Mouse (Mus musculus) testis, postnatal 14 days (tissue): ENCODE measurements at regions not wholly inside any gene's neighbourhood (a gene's known extent, or its start where the extent isn't known, plus 50 kb on each side); places are given as distances from the start of the nearest gene placed in this dataset.

Experiments used
- DNase-seq: peaks from one replicate; pipeline ENCODE4 v3.0.0; 2021; ENCODE audit warnings: low spot score

GRCm38 (mm10) chr8:9152313-9152925, 462.1 kb upstream of the Arglu1 start:
- DNase-seq, result no peak

- DNase-seq, result no peak
Measured at GRCm38 (mm10) chr8:9144362-9144761, 454.0 kb upstream of the Arglu1 start.

GRCm38 (mm10) chr8:9139781-9140180, 449.5 kb upstream of the Arglu1 start:
- no peak for DNase-seq

- DNase-seq, result peak; percentile 5
Measured at GRCm38 (mm10) chr8:9139059-9139620, 448.8 kb upstream of the Arglu1 start.

DNA sequence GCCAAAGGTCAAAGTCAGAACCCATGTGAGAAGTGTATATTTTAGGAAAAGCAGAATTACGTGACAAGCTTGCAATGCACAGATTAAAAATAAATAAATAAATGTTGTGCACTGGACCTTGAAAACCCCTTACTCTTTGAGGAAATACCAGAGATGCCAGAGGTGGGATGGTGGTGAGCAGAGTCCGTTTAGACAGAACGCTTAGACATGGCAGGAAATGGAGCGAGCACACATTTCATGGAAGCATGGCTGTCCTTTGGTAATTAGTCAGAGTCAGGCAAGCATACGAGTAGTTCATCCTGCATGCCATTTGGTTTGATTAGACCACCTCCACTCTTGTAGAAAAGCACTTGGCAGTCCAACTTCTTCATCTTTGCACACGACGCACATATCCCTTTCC, 443.4 kb upstream of the Arglu1 start:
- DNase-seq, result no peak

GRCm38 (mm10) chr8:9132612-9133218, 442.4 kb upstream of the Arglu1 start:
- no peak for DNase-seq

- no peak for DNase-seq
Measured at GRCm38 (mm10) chr8:9131249-9131648, 440.9 kb upstream of the Arglu1 start.

GRCm38 (mm10) chr8:9124503-9124902, 434.2 kb upstream of the Arglu1 start:
- DNase-seq, result no peak

DNA sequence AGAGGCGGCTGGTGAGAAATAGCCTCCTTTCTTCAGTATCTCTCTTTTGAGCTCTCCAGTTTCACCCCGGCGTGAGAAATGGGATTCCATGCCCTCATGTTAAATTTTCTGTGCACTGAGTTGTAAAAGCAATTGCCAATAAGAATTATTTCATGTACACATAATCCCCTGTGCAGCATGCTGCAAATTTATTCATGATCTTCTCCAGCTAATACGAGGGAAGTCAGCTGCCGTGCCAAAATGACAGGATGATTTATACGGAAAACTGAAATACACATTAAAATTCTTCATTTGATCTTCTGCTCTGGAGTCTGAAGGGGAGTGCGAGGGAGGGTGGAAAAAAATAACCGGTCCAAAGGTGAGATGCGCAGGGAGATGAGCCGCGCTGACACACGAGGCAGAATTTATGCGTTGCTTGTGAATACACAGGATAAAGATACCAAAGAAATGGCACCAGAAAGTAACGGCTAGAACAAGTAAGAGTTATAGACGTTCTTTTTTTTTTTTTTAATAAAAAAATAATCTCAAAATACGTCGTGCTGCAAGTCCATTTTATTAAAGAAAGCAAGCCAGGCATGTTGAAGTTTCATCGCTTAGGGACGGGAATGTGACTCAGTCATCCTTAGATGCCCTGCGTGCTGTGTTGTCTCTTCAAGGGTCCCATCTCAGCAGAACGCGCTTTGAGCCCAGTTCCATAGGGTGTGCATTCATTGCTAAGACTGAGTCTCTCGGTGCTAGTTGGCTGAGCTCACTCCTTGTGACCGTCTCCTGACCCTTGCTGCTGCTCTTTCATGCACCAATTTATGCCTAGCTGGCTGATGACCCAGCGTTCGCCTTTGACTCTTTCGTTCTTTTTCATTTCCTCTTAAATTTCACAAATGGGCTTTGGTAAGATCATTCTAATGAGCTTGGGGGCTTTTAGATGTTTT, 427.8 kb upstream of the Arglu1 start:
- no peak for DNase-seq

- DNase-seq, result no peak
Measured at GRCm38 (mm10) chr8:9095980-9096379, 405.7 kb upstream of the Arglu1 start.

- DNase-seq, result no peak
Measured at GRCm38 (mm10) chr8:9094002-9094401, 403.7 kb upstream of the Arglu1 start.

DNA sequence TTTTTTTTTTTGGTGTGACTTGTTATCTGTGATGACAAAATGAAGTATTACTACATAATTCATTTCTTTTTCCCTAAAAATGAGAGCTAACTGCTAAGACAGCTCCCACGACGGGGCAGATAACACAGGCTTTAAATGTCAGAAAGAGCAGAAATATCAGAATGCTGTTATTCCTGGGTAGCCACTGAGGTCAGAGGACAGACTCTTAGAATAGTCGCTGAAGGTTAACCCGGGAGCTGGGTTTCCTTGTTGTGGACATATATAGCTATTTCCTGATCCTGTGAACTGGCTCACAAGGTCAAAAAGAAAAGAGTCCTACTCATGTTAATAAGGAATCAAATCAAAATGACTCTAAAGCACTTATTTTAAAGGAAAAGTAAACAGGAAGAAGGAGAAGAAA, 403.0 kb upstream of the Arglu1 start:
- DNase-seq, result no peak

GRCm38 (mm10) chr8:9072724-9073123, 382.4 kb upstream of the Arglu1 start:
- no peak for DNase-seq

DNA sequence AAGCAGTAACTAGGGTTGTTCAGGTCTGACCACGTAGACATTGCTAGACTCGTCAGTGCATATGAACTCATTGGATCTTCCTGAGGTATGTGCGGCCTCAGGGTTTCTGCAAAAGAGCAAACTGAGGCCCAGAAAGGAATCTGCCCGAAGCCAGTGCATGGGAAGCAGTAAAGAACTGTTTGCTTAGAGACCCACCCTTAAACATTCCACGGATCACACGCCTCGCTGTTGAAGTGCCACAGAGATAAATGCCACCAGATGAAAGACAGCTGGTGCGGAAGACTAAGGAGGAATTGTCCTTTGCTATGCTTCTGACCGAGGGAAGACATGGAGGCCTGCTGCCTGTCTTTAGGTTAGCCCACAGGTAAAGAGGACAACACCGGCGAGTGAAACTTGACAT, 382.0 kb upstream of the Arglu1 start:
- DNase-seq, result no peak

DNA sequence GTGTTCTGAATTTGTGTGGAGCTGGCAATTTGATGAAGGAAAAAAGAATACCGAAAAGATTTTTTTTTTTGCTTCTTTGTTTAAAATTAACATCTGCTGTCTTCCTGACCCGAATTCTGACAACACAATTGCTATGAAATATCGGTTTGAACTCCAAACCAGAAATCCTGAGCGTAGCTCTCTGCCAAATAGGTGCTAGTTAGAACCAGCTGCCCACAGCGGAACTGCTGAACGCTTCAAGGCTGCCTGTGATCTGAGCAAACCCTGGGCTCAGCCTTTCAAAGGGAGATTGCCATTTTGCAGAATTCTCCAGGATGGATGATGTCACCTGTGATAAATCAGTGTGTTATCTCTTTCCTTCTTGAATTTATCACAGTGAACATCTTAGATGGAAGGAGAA, 380.6 kb upstream of the Arglu1 start:
- DNase-seq, result no peak

GRCm38 (mm10) chr8:9069845-9070244, 379.5 kb upstream of the Arglu1 start:
- no peak for DNase-seq

GRCm38 (mm10) chr8:9067731-9068130, 377.4 kb upstream of the Arglu1 start:
- DNase-seq, result no peak

GRCm38 (mm10) chr8:9060166-9060565, 369.8 kb upstream of the Arglu1 start:
- DNase-seq, result no peak

GRCm38 (mm10) chr8:9055416-9055819, 365.1 kb upstream of the Arglu1 start:
- no peak for DNase-seq

GRCm38 (mm10) chr8:9054801-9055200, 364.5 kb upstream of the Arglu1 start:
- DNase-seq, result no peak

DNA sequence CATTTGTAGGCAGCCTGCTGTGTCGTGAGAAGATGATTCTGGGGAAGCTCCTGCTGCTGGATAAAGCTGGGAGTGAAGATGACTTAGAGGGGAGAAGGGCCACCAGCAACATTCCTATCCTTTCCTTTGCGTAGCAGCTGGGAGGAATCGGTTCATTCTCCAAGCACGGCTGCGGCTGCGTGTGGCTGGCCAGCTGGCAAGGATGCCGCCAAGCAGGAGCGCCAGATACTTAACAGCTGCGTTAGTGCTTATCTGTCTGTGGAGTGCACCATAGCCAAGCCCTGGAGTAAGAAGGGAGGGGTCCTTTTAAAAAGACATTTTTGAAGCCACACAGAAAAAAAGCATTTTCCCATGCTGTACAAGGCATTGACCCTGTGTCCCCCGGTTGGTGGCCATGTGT, 361.4 kb upstream of the Arglu1 start:
- peak; percentile 14 for DNase-seq

DNA sequence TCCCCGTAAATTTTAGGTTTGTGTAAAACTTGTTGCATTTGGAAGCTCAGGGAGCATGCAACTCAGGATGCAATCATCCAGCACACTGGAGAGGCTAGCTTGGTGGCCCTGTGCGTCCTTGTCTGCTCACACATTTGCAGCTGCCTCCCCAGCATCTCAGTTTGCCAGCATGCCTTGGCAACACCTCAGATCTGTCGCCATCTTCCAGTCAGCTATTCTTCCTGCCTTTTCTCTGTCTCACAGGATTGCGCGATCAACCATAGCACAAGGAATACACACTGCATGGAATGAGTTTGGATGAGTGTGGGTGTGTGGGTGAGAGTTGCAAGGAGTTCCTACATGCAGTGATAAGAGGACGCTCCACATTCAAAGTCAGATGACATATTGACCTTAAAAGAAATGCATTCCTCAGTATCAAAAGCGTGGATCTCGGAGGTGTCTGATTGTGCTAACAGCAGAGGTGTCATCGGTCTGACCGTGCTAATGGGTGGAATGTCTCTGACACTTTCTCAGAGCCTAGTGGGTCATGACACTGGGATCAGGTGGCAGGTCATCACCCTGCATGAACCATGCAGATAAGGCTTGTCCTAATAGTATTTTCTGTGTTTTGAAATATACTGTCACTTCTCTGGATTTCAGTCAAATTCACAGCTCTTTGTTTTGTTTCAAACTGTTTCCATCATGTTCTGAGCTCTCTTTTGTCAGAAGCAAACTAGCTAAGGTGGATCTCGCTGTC, 360.6 kb upstream of the Arglu1 start:
- no peak for DNase-seq
